Mouse (Mus musculus): Measurements from ENCODE around the gene Dpf3. TPM values are rescaled to one million over a fixed set of nuclear protein-coding genes. Genes with fewer than 3 reads are reported as not detected.
A peak's percentile ranks its signal among the peaks of the same experiment; 100 is the strongest.

Gene Dpf3
- total and polyA plus RNA-seq, 2 experiments from 2014 or later, result 5.2 to 15.3 TPM

- Histone ChIP-seq H3K27ac (ENCODE audit: low read depth) (no peak overlapping the region), H3K9me3 (replicated peaks; ENCODE audit: control insufficient read depth, low read length) (no peaks in the 10 kb centered on the region), H3K36me3 (replicated peaks; ENCODE audit: control insufficient read depth, insufficient read depth, low read length) (no peaks in the 10 kb centered on the region), H3K9ac (replicated peaks; ENCODE audit: low read depth, low read length) (no peak overlapping the region), H3K4me3 (ENCODE audit: low read depth, low read length) (no peak overlapping the region), H3K4me2 (ENCODE audit: low read depth, low read length) (no peak overlapping the region), H3K4me1 (ENCODE audit: control insufficient read depth, insufficient read depth) (peaks cover 14% of the 10 kb centered on the region), H3K27me3 (ENCODE audit: control insufficient read depth, insufficient read depth, low read length) (no peaks in the 10 kb centered on the region)
- TF ChIP-seq CTCF (IDR thresholded peaks at IDR 0.05; ENCODE audit: low read depth) (no peak), EP300 (IDR thresholded peaks at IDR 0.05; ENCODE audit: low read depth) (no peak)
- ATAC-seq (ENCODE audit: insufficient read depth, low read depth), result no peak
- 92% methylated on average over 10 of the region's 10 CpGs for WGBS
- DNase-seq (ENCODE audit: low spot score), result no peak
Observed at GRCm38 (mm10) chr12:83476277-83476676, 11.2 kb downstream of the Dpf3 start.

GRCm38 (mm10) chr12:83475419-83475818, 12.1 kb downstream of the Dpf3 start:
- Histone ChIP-seq H3K4me2 (ENCODE audit: low read depth, low read length) (no peak overlapping the region), H3K27ac (ENCODE audit: low read depth) (no peak overlapping the region), H3K4me3 (ENCODE audit: low read depth, low read length) (no peak overlapping the region), H3K9me3 (replicated peaks; ENCODE audit: control insufficient read depth, low read length) (no peaks in the 10 kb centered on the region), H3K9ac (replicated peaks; ENCODE audit: low read depth, low read length) (no peak overlapping the region), H3K4me1 (ENCODE audit: control insufficient read depth, insufficient read depth) (peaks cover 19% of the 10 kb centered on the region), H3K27me3 (ENCODE audit: control insufficient read depth, insufficient read depth, low read length) (no peaks in the 10 kb centered on the region), H3K36me3 (replicated peaks; ENCODE audit: control insufficient read depth, insufficient read depth, low read length) (no peaks in the 10 kb centered on the region)
- DNase-seq (ENCODE audit: low spot score), result no peak
- whole genome bisulfite sequencing, result 60% methylated on average over 6 of the region's 6 CpGs
- no peak for ATAC-seq (ENCODE audit: insufficient read depth, low read depth)
- TF ChIP-seq CTCF (IDR thresholded peaks at IDR 0.05; ENCODE audit: low read depth) (no peak), EP300 (IDR thresholded peaks at IDR 0.05; ENCODE audit: low read depth) (no peak)

- H3K4me1 ChIP-seq (ENCODE audit: control insufficient read depth, insufficient read depth), result peaks cover 19% of the 10 kb centered on the region
- DNase-seq (ENCODE audit: low spot score) (no peak), ATAC-seq (ENCODE audit: insufficient read depth, low read depth) (no peak)
- peak overlapping the region; percentile 11; the same call in 1 of the 2 replicates for H3K4me2 ChIP-seq (ENCODE audit: low read depth, low read length)
- no peaks in the 10 kb centered on the region for H3K36me3 ChIP-seq (replicated peaks; ENCODE audit: control insufficient read depth, insufficient read depth, low read length)
- no peak overlapping the region for H3K9ac ChIP-seq (replicated peaks; ENCODE audit: low read depth, low read length)
- TF ChIP-seq EP300 (IDR thresholded peaks at IDR 0.05; ENCODE audit: low read depth), result no peak
- TF ChIP-seq CTCF (IDR thresholded peaks at IDR 0.05; ENCODE audit: low read depth), result no peak
- WGBS, result 28% methylated on average over 5 of the region's 5 CpGs
- H3K27me3 ChIP-seq (ENCODE audit: control insufficient read depth, insufficient read depth, low read length), result no peaks in the 10 kb centered on the region
- H3K9me3 ChIP-seq (replicated peaks; ENCODE audit: control insufficient read depth, low read length), result no peaks in the 10 kb centered on the region
- H3K4me3 ChIP-seq (ENCODE audit: low read depth, low read length), result no peak overlapping the region
- H3K27ac ChIP-seq (ENCODE audit: low read depth), result peak overlapping the region; percentile 46; the same call in 1 of the 2 replicates
Observed at GRCm38 (mm10) chr12:83473987-83474600, 13.4 kb downstream of the Dpf3 start.

GRCm38 (mm10) chr12:83471760-83472159, 15.8 kb downstream of the Dpf3 start:
- Histone ChIP-seq H3K27ac (ENCODE audit: low read depth) (no peak overlapping the region), H3K9ac (replicated peaks; ENCODE audit: low read depth, low read length) (no peak overlapping the region), H3K36me3 (replicated peaks; ENCODE audit: control insufficient read depth, insufficient read depth, low read length) (no peaks in the 10 kb centered on the region), H3K4me1 (ENCODE audit: control insufficient read depth, insufficient read depth) (peaks cover 23% of the 10 kb centered on the region), H3K4me3 (ENCODE audit: low read depth, low read length) (no peak overlapping the region), H3K27me3 (ENCODE audit: control insufficient read depth, insufficient read depth, low read length) (no peaks in the 10 kb centered on the region), H3K9me3 (replicated peaks; ENCODE audit: control insufficient read depth, low read length) (no peaks in the 10 kb centered on the region), H3K4me2 (ENCODE audit: low read depth, low read length) (no peak overlapping the region)
- no peak for DNase-seq (ENCODE audit: low spot score)
- no peak for TF ChIP-seq EP300 (IDR thresholded peaks at IDR 0.05; ENCODE audit: low read depth)
- no peak for TF ChIP-seq CTCF (IDR thresholded peaks at IDR 0.05; ENCODE audit: low read depth)
- ATAC-seq (ENCODE audit: insufficient read depth, low read depth), result no peak
- 17% methylated on average over 7 of the region's 7 CpGs for WGBS

- ATAC-seq (ENCODE audit: insufficient read depth, low read depth) (no peak), DNase-seq (ENCODE audit: low spot score) (no peak)
- Histone ChIP-seq H3K36me3 (replicated peaks; ENCODE audit: control insufficient read depth, insufficient read depth, low read length) (no peaks in the 10 kb centered on the region), H3K4me1 (ENCODE audit: control insufficient read depth, insufficient read depth) (peaks cover 30% of the 10 kb centered on the region), H3K9me3 (replicated peaks; ENCODE audit: control insufficient read depth, low read length) (no peaks in the 10 kb centered on the region), H3K9ac (replicated peaks; ENCODE audit: low read depth, low read length) (no peak overlapping the region), H3K27ac (ENCODE audit: low read depth) (no peak overlapping the region), H3K4me3 (ENCODE audit: low read depth, low read length) (no peak overlapping the region), H3K27me3 (ENCODE audit: control insufficient read depth, insufficient read depth, low read length) (no peaks in the 10 kb centered on the region), H3K4me2 (ENCODE audit: low read depth, low read length) (no peak overlapping the region)
- no peak for TF ChIP-seq CTCF (IDR thresholded peaks at IDR 0.05; ENCODE audit: low read depth)
- no peak for TF ChIP-seq EP300 (IDR thresholded peaks at IDR 0.05; ENCODE audit: low read depth)
- 81% methylated on average over 9 of the region's 9 CpGs for WGBS
Observed at GRCm38 (mm10) chr12:83470085-83470484, 17.4 kb downstream of the Dpf3 start.
